Mouse (Mus musculus) frontal cortex, postnatal 36 days (tissue): ENCODE results near the gene Cmas.

Source experiments
- DNase-seq, 2 experiments: peaks; one replicate each; pipeline ENCODE4 v3.0.0; 2022; ENCODE audit warnings: low spot score in 2 of 2

The Cmas gene

GRCm38 (mm10) chr6:142793468-142793867 lies 37.0 kb downstream of the Cmas start:
- DNase-seq, result no peak

- no peak for DNase-seq
Measured at GRCm38 (mm10) chr6:142795087-142795486, 38.6 kb downstream of the Cmas start.

- DNase-seq, result no peak
Measured at GRCm38 (mm10) chr6:142795655-142796441, 39.4 kb downstream of the Cmas start.

GRCm38 (mm10) chr6:142797996-142798395 lies 41.5 kb downstream of the Cmas start:
- DNase-seq, result no peak

GRCm38 (mm10) chr6:142798837-142799236 lies 42.4 kb downstream of the Cmas start:
- DNase-seq, result no peak

GRCm38 (mm10) chr6:142799704-142800374 lies 43.4 kb downstream of the Cmas start:
- DNase-seq, result no peak

- no peak for DNase-seq
Measured at GRCm38 (mm10) chr6:142801687-142802086, 45.2 kb downstream of the Cmas start.

- DNase-seq, result no peak
Measured at GRCm38 (mm10) chr6:142802617-142803525, 46.4 kb downstream of the Cmas start.

GRCm38 (mm10) chr6:142804402-142804801 lies 47.9 kb downstream of the Cmas start, which contains the start of gene Sult6b2:
Gene Sult6b2 (minus strand): TSS chr6:142804502.
- DNase-seq, result no peak

- DNase-seq, result no peak
Measured at GRCm38 (mm10) chr6:142806326-142806725, 49.8 kb downstream of the Cmas start.

- no peak for DNase-seq
Measured at GRCm38 (mm10) chr6:142809373-142810098, 53.0 kb downstream of the Cmas start.

- no peak for DNase-seq
Measured at GRCm38 (mm10) chr6:142810239-142810638, 53.8 kb downstream of the Cmas start.

GRCm38 (mm10) chr6:142812969-142813368 lies 56.5 kb downstream of the Cmas start:
- DNase-seq, result no peak

GRCm38 (mm10) chr6:142814011-142814410 lies 57.5 kb downstream of the Cmas start:
- DNase-seq, result no peak

- DNase-seq, result peak; percentile 86 to 93
Measured at GRCm38 (mm10) chr6:142814495-142814921, 58.0 kb downstream of the Cmas start.

GRCm38 (mm10) chr6:142815513-142815912 lies 59.0 kb downstream of the Cmas start:
- DNase-seq, result no peak

- no peak for DNase-seq
Measured at GRCm38 (mm10) chr6:142818306-142818705, 61.8 kb downstream of the Cmas start.

- no peak for DNase-seq
Measured at GRCm38 (mm10) chr6:142823008-142823787, 66.7 kb downstream of the Cmas start.
